Mouse (Mus musculus): ENCODE measurements around the gene Hdhd5.

The Hdhd5 gene

GRCm38 (mm10) chr6:120531020-120531965 is at the start of gene Hdhd5:
Gene Hdhd5 (minus strand): TSS chr6:120531319.
- peak; percentile 95 for DNase-seq

GRCm38 (mm10) chr6:120580713-120581015 is 49.5 kb upstream of the Hdhd5 start:
- peak; percentile 40 for DNase-seq

GRCm38 (mm10) chr6:120579831-120580712 is 49.0 kb upstream of the Hdhd5 start:
- peak; percentile 87 for DNase-seq

- DNase-seq = peak; percentile 58
Measured at GRCm38 (mm10) chr6:120579110-120579830, 48.2 kb upstream of the Hdhd5 start.

- DNase-seq = no peak
Measured at GRCm38 (mm10) chr6:120578471-120578870, 47.4 kb upstream of the Hdhd5 start.

GRCm38 (mm10) chr6:120572372-120572771 is 41.3 kb upstream of the Hdhd5 start:
- no peak for DNase-seq

- no peak for DNase-seq
Measured at GRCm38 (mm10) chr6:120568257-120568656, 37.1 kb upstream of the Hdhd5 start.

GRCm38 (mm10) chr6:120566911-120567909 is 36.1 kb upstream of the Hdhd5 start:
- DNase-seq = peak; percentile 76

- DNase-seq = no peak
Measured at GRCm38 (mm10) chr6:120556641-120557040, 25.5 kb upstream of the Hdhd5 start.

GRCm38 (mm10) chr6:120555983-120556567 is 25.0 kb upstream of the Hdhd5 start:
- DNase-seq = no peak

- no peak for DNase-seq
Measured at GRCm38 (mm10) chr6:120555152-120555551, 24.0 kb upstream of the Hdhd5 start.

GRCm38 (mm10) chr6:120550173-120550572 is 19.1 kb upstream of the Hdhd5 start:
- no peak for DNase-seq

GRCm38 (mm10) chr6:120548581-120548980 is 17.5 kb upstream of the Hdhd5 start:
- DNase-seq = no peak

- no peak for DNase-seq
Measured at GRCm38 (mm10) chr6:120546973-120547372, 15.9 kb upstream of the Hdhd5 start.

GRCm38 (mm10) chr6:120546292-120546691 is 15.2 kb upstream of the Hdhd5 start:
- no peak for DNase-seq

- DNase-seq = no peak
Measured at GRCm38 (mm10) chr6:120542061-120542460, 10.9 kb upstream of the Hdhd5 start.

- DNase-seq = no peak
Measured at GRCm38 (mm10) chr6:120541386-120541785, 10.3 kb upstream of the Hdhd5 start.

- DNase-seq = no peak
Measured at GRCm38 (mm10) chr6:120539781-120540231, 8.7 kb upstream of the Hdhd5 start.

- DNase-seq = peak; percentile 74
Measured at GRCm38 (mm10) chr6:120539132-120539759, 8.1 kb upstream of the Hdhd5 start.

- DNase-seq = no peak
Measured at GRCm38 (mm10) chr6:120536337-120536736, 5.2 kb upstream of the Hdhd5 start.

GRCm38 (mm10) chr6:120532594-120532993 is 1.5 kb upstream of the Hdhd5 start:
- no peak for DNase-seq

Measured in thymus, postnatal 25 days (tissue).